Mouse (Mus musculus) hindbrain, postnatal 0 days (tissue): Measurements from ENCODE around the gene Rprd2. TPM values are rescaled to one million over a fixed set of nuclear protein-coding genes. Genes with fewer than 3 reads are reported as not detected.
A peak's percentile ranks its signal among the peaks of the same experiment; 100 is the strongest.
"Not testable (repeated sequence)": the region's sequence is repeated elsewhere in the genome, so short reads cannot be mapped to it uniquely, and the experiment has no call there.

Experiments used
- ATAC-seq: fragments of 200-750 bp; cut with Nextera tagmentation; 2 replicates; pipeline ENCODE4 v1.8.0; 2017; ENCODE audit warnings: mild to moderate bottlenecking, moderate TSS enrichment, moderate library complexity
- DNase-seq: peaks from one replicate; pipeline ENCODE4 v3.0.0-alpha.2; 2015; ENCODE audit warnings: low spot score
- H3K27ac ChIP-seq: fragments of 300-500 bp; sonication (generic); 2 replicates; pipeline ENCODE4 v1.5.1; 2014; ENCODE audit warnings: mild to moderate bottlenecking
- H3K27me3 ChIP-seq: fragments of 300-500 bp; sonication (generic); 2 replicates; pipeline ENCODE4 v1.6.1; 2014; ENCODE audit warnings: low read length, mixed read lengths; ENCODE audit not compliant: insufficient read depth
- H3K36me3 ChIP-seq: fragments of 300-500 bp; sonication (generic); 2 replicates; pipeline ENCODE4 v1.6.1; 2014; ENCODE audit warnings: low read length, mixed read lengths; ENCODE audit not compliant: insufficient read depth
- H3K4me1 ChIP-seq: fragments of 300-500 bp; sonication (generic); 2 replicates; pipeline ENCODE4 v1.6.1; 2014; ENCODE audit warnings: antibody characterized with exemption, low read length, mixed read lengths; ENCODE audit not compliant: insufficient read depth
- H3K4me2 ChIP-seq: fragments of 300-500 bp; sonication (generic); 2 replicates; pipeline ENCODE4 v1.6.1; 2014; ENCODE audit warnings: low read depth, mild to moderate bottlenecking, low read length, moderate library complexity, mixed read lengths
- H3K4me3 ChIP-seq: fragments of 300-500 bp; sonication (generic); 2 replicates; pipeline ENCODE4 v1.5.1; 2014; ENCODE audit warnings: low read length
- H3K9ac ChIP-seq: fragments of 300-500 bp; sonication (generic); replicated peaks from 2 replicates; pipeline ENCODE4 v1.6.1; 2014; ENCODE audit warnings: mild to moderate bottlenecking, low read length, moderate library complexity, mixed read lengths
- H3K9me3 ChIP-seq: fragments of 300-500 bp; sonication (generic); 2 replicates; pipeline ENCODE4 v1.6.1; 2016; ENCODE audit warnings: low read length, mixed read lengths
- CTCF ChIP-seq: IDR thresholded peaks from 2 replicates; pipeline ENCODE4 v1.5.1; 2016; ENCODE audit warnings: antibody characterized with exemption, control low read depth, low read depth
- WGBS: fragments of 180-500 bp; shearing (Covaris S2); extraction: QIAGEN DNeasy Blood & Tissue Kit; methylation state at CpG from one replicate; pipeline ENCODE4 v1.1.7; 2014; 5-methylcytosine and 5-hydroxymethylcytosine counted together
- polyA plus RNA-seq: library from polyadenylated mRNA; unstranded; fragments of >200 nt; fragmentation: Nextera tagmentation; extraction: Ambion mirVana; gene quantifications from 2 replicates; pipeline ENCODE4 v1.2.1, GENCODE M21; 2015
- total RNA-seq: library from RNA; depleted of rRNA; stranded (reverse); fragments of >200 nt; gene quantifications from 2 replicates; pipeline ENCODE4 v1.2.3, GENCODE M21; 2014

Rprd2 gene
- total and polyA plus RNA-seq, 2 experiments from 2014 or later, result 21.2 to 24.3 TPM

- no peak overlapping the region for H3K4me2 ChIP-seq
- WGBS, result 72% methylated on average over 10 of the region's 10 CpGs
- no peak overlapping the region for H3K27ac ChIP-seq
- H3K9me3 ChIP-seq, result no peaks in the 10 kb centered on the region
- peak; percentile 44 for TF ChIP-seq CTCF
- no peak overlapping the region for H3K4me3 ChIP-seq
- no peak for ATAC-seq
- H3K27me3 ChIP-seq, result no peaks in the 10 kb centered on the region
- DNase-seq, result no peak
- H3K36me3 ChIP-seq, result peaks cover 16% of the 10 kb centered on the region; the same call in 1 of the 2 replicates
- H3K4me1 ChIP-seq, result no peaks in the 10 kb centered on the region
- H3K9ac ChIP-seq, result no peak overlapping the region
These were observed 42.6 kb upstream of the Rprd2 start for GRCm38 (mm10) chr3:95861216-95861615.

- Histone ChIP-seq H3K4me1 (no peaks in the 10 kb centered on the region), H3K4me2 (no peak overlapping the region), H3K4me3 (no peak overlapping the region), H3K9ac (no peak overlapping the region), H3K27ac (no peak overlapping the region), H3K36me3 (peaks cover 11% of the 10 kb centered on the region; the same call in 1 of the 2 replicates), H3K9me3 (no peaks in the 10 kb centered on the region), H3K27me3 (no peaks in the 10 kb centered on the region)
- peak; percentile 34; the same call in 1 of the 2 replicates for TF ChIP-seq CTCF
- WGBS, result 81% methylated on average over 3 of the region's 3 CpGs
- ATAC-seq (no peak), DNase-seq (no peak)
These were observed 41.7 kb upstream of the Rprd2 start for GRCm38 (mm10) chr3:95860323-95860722.

- H3K9ac ChIP-seq, H3K27ac ChIP-seq, H3K36me3 ChIP-seq, H3K9me3 ChIP-seq, H3K27me3 ChIP-seq, H3K4me1 ChIP-seq, DNase-seq, ATAC-seq, H3K4me2 ChIP-seq, H3K4me3 ChIP-seq: not testable (repeated sequence)
- WGBS, result 87% methylated on average over 3 of the region's 3 CpGs
These were observed 39.6 kb upstream of the Rprd2 start for GRCm38 (mm10) chr3:95858278-95858677.

GRCm38 (mm10) chr3:95857050-95857449 is 38.4 kb upstream of the Rprd2 start:
- 97% methylated on average over 1 of the region's 1 CpGs for WGBS
- H3K4me1 ChIP-seq, H3K9me3 ChIP-seq: not testable (repeated sequence)

GRCm38 (mm10) chr3:95856115-95856514 is 37.5 kb upstream of the Rprd2 start:
- H3K27ac ChIP-seq, result peak overlapping the region; percentile 76; the same call in 1 of the 2 replicates
- peak overlapping the region; percentile 72 for H3K9ac ChIP-seq
- peak overlapping the region; percentile 86 for H3K4me3 ChIP-seq
- peaks cover 4% of the 10 kb centered on the region; the same call in 1 of the 2 replicates for H3K4me1 ChIP-seq
- ATAC-seq (peak; percentile 11; the same call in 1 of the 2 replicates), DNase-seq (peak; percentile 38)
- no peaks in the 10 kb centered on the region for H3K27me3 ChIP-seq
- H3K4me2 ChIP-seq, result peak overlapping the region; percentile 82
- no peaks in the 10 kb centered on the region for H3K9me3 ChIP-seq
- WGBS, result 22% methylated on average over 7 of the region's 7 CpGs
- no peak for TF ChIP-seq CTCF
- H3K36me3 ChIP-seq, result peaks cover 17% of the 10 kb centered on the region; the same call in 1 of the 2 replicates

More at GRCm38 (mm10) chr3:95857050-95857449, 38.4 kb upstream of the Rprd2 start:
- ATAC-seq, DNase-seq, H3K4me2 ChIP-seq, H3K27me3 ChIP-seq, H3K4me3 ChIP-seq, H3K9ac ChIP-seq, H3K27ac ChIP-seq: not testable (repeated sequence)
- peaks cover 12% of the 10 kb centered on the region; the same call in 1 of the 2 replicates for H3K36me3 ChIP-seq

GRCm38 (mm10) chr3:95855502-95856089 is 36.9 kb upstream of the Rprd2 start, which contains the start of gene Prpf3:
Gene Prpf3 (minus strand): TSS chr3:95855885.
- Histone ChIP-seq H3K9me3 (no peaks in the 10 kb centered on the region), H3K4me3 (peak within 1 kb of the TSS; percentile 86), H3K4me1 (peaks cover 4% of the 10 kb centered on the region; the same call in 1 of the 2 replicates), H3K27me3 (no peaks in the 10 kb centered on the region), H3K9ac (peak within 1 kb of the TSS; percentile 72), H3K36me3 (peaks cover 22% of the 10 kb centered on the region), H3K4me2 (peak within 1 kb of the TSS; percentile 82), H3K27ac (peak within 1 kb of the TSS; percentile 76; the same call in 1 of the 2 replicates)
- ATAC-seq, result peak; percentile 99
- TF ChIP-seq CTCF, result no peak; the same call in 1 of the 2 replicates
- under 1% methylated on average over 56 of the region's 56 CpGs for WGBS
- peak; percentile 96 for DNase-seq

- peaks cover 4% of the 10 kb centered on the region; the same call in 1 of the 2 replicates for H3K4me1 ChIP-seq
- H3K9ac ChIP-seq, result no peak overlapping the region
- no peak overlapping the region for H3K4me3 ChIP-seq
- no peak overlapping the region for H3K4me2 ChIP-seq
- peaks cover 61% of the 10 kb centered on the region for H3K36me3 ChIP-seq
- H3K9me3 ChIP-seq, result no peaks in the 10 kb centered on the region
- no peak for ATAC-seq
- no peaks in the 10 kb centered on the region for H3K27me3 ChIP-seq
- H3K27ac ChIP-seq, result no peak overlapping the region
- 96% methylated on average over 8 of the region's 8 CpGs for WGBS
- TF ChIP-seq CTCF, result no peak
- no peak for DNase-seq
These were observed 32.7 kb upstream of the Rprd2 start for GRCm38 (mm10) chr3:95851317-95851716.
